Mouse (Mus musculus): ENCODE measurements around the gene Olfr1006. TPM values are rescaled to one million over a fixed set of nuclear protein-coding genes. Genes with fewer than 3 reads are reported as not detected.

The Olfr1006 gene
- polyA plus RNA-seq (2014; fragmentation: Illumina TruSeq; extraction: RNeasy Lipid Tissue Mini Kit (QIAGEN cat#74804); ENCODE audit: low read depth, low replicate concordance): not detected

GRCm38 (mm10) chr2:85678667-85679066, at the start of gene Olfr1006:
Olfr1006 (minus strand) TSS chr2:85678767.

GRCm38 (mm10) chr2:85715119-85715518, 36.6 kb upstream of the Olfr1006 start, which contains the start of gene Olfr1009:
Olfr1009 (plus strand) TSS chr2:85715419.

GRCm38 (mm10) chr2:85689131-85689530, 10.6 kb upstream of the Olfr1006 start, which contains the start of gene Olfr1008:
Olfr1008 (plus strand) TSS chr2:85689431.

GRCm38 (mm10) chr2:85664355-85664754, 14.2 kb downstream of the Olfr1006 start, which contains the start of gene Olfr154:
Olfr154 (minus strand) TSS chr2:85664455.

GRCm38 (mm10) chr2:85650604-85651003, 28.0 kb downstream of the Olfr1006 start, which contains the start of gene Olfr1002:
Olfr1002 (minus strand) TSS chr2:85650704.

Other genes starting within 250 kb of the Olfr1006 start
- not detected for gene Olfr994, start 242.3 kb downstream of the Olfr1006 start, polyA plus RNA-seq (2014; fragmentation: Illumina TruSeq; extraction: RNeasy Lipid Tissue Mini Kit (QIAGEN cat#74804); ENCODE audit: low read depth, low replicate concordance)
- not detected for gene Olfr995, start 235.1 kb downstream of the Olfr1006 start, polyA plus RNA-seq (2014; fragmentation: Illumina TruSeq; extraction: RNeasy Lipid Tissue Mini Kit (QIAGEN cat#74804); ENCODE audit: low read depth, low replicate concordance)
- 0.64 TPM for gene 4833423E24Rik, start 159.7 kb downstream of the Olfr1006 start, polyA plus RNA-seq (2014; fragmentation: Illumina TruSeq; extraction: RNeasy Lipid Tissue Mini Kit (QIAGEN cat#74804); ENCODE audit: low read depth, low replicate concordance)
- not detected for gene Olfr996, start 99.6 kb downstream of the Olfr1006 start, polyA plus RNA-seq (2014; fragmentation: Illumina TruSeq; extraction: RNeasy Lipid Tissue Mini Kit (QIAGEN cat#74804); ENCODE audit: low read depth, low replicate concordance)
- gene Olfr998, start 89.8 kb downstream of the Olfr1006 start, polyA plus RNA-seq (2014; fragmentation: Illumina TruSeq; extraction: RNeasy Lipid Tissue Mini Kit (QIAGEN cat#74804); ENCODE audit: low read depth, low replicate concordance): not detected
- not detected for gene Olfr1000, start 66.9 kb downstream of the Olfr1006 start, polyA plus RNA-seq (2014; fragmentation: Illumina TruSeq; extraction: RNeasy Lipid Tissue Mini Kit (QIAGEN cat#74804); ENCODE audit: low read depth, low replicate concordance)
- gene Olfr1002, start 28.1 kb downstream of the Olfr1006 start, polyA plus RNA-seq (2014; fragmentation: Illumina TruSeq; extraction: RNeasy Lipid Tissue Mini Kit (QIAGEN cat#74804); ENCODE audit: low read depth, low replicate concordance): not detected
- not detected for gene Olfr154, start 14.3 kb downstream of the Olfr1006 start, polyA plus RNA-seq (2014; fragmentation: Illumina TruSeq; extraction: RNeasy Lipid Tissue Mini Kit (QIAGEN cat#74804); ENCODE audit: low read depth, low replicate concordance)
- not detected for gene Olfr1008, start 10.7 kb upstream of the Olfr1006 start, polyA plus RNA-seq (2014; fragmentation: Illumina TruSeq; extraction: RNeasy Lipid Tissue Mini Kit (QIAGEN cat#74804); ENCODE audit: low read depth, low replicate concordance)
- not detected for gene Olfr1009, start 36.7 kb upstream of the Olfr1006 start, polyA plus RNA-seq (2014; fragmentation: Illumina TruSeq; extraction: RNeasy Lipid Tissue Mini Kit (QIAGEN cat#74804); ENCODE audit: low read depth, low replicate concordance)
- gene Olfr1012, start 84.0 kb upstream of the Olfr1006 start, polyA plus RNA-seq (2014; fragmentation: Illumina TruSeq; extraction: RNeasy Lipid Tissue Mini Kit (QIAGEN cat#74804); ENCODE audit: low read depth, low replicate concordance): not detected
- 0.47 TPM for gene Olfr1013, start 88.3 kb upstream of the Olfr1006 start, polyA plus RNA-seq (2014; fragmentation: Illumina TruSeq; extraction: RNeasy Lipid Tissue Mini Kit (QIAGEN cat#74804); ENCODE audit: low read depth, low replicate concordance)
- gene Olfr1014, start 93.9 kb upstream of the Olfr1006 start, polyA plus RNA-seq (2014; fragmentation: Illumina TruSeq; extraction: RNeasy Lipid Tissue Mini Kit (QIAGEN cat#74804); ENCODE audit: low read depth, low replicate concordance): not detected
- gene Olfr1015, start 103.2 kb upstream of the Olfr1006 start, polyA plus RNA-seq (2014; fragmentation: Illumina TruSeq; extraction: RNeasy Lipid Tissue Mini Kit (QIAGEN cat#74804); ENCODE audit: low read depth, low replicate concordance): not detected
- not detected for gene Olfr1016, start 123.8 kb upstream of the Olfr1006 start, polyA plus RNA-seq (2014; fragmentation: Illumina TruSeq; extraction: RNeasy Lipid Tissue Mini Kit (QIAGEN cat#74804); ENCODE audit: low read depth, low replicate concordance)
- not detected for gene Olfr1018, start 139.7 kb upstream of the Olfr1006 start, polyA plus RNA-seq (2014; fragmentation: Illumina TruSeq; extraction: RNeasy Lipid Tissue Mini Kit (QIAGEN cat#74804); ENCODE audit: low read depth, low replicate concordance)
- gene Olfr1019, start 166.7 kb upstream of the Olfr1006 start, polyA plus RNA-seq (2014; fragmentation: Illumina TruSeq; extraction: RNeasy Lipid Tissue Mini Kit (QIAGEN cat#74804); ENCODE audit: low read depth, low replicate concordance): not detected
- gene Olfr1020, start 168.3 kb upstream of the Olfr1006 start, polyA plus RNA-seq (2014; fragmentation: Illumina TruSeq; extraction: RNeasy Lipid Tissue Mini Kit (QIAGEN cat#74804); ENCODE audit: low read depth, low replicate concordance): not detected
- not detected for gene Olfr1022, start 189.8 kb upstream of the Olfr1006 start, polyA plus RNA-seq (2014; fragmentation: Illumina TruSeq; extraction: RNeasy Lipid Tissue Mini Kit (QIAGEN cat#74804); ENCODE audit: low read depth, low replicate concordance)
- not detected for gene Olfr1023, start 206.9 kb upstream of the Olfr1006 start, polyA plus RNA-seq (2014; fragmentation: Illumina TruSeq; extraction: RNeasy Lipid Tissue Mini Kit (QIAGEN cat#74804); ENCODE audit: low read depth, low replicate concordance)
- not detected for gene Olfr1024, start 226.3 kb upstream of the Olfr1006 start, polyA plus RNA-seq (2014; fragmentation: Illumina TruSeq; extraction: RNeasy Lipid Tissue Mini Kit (QIAGEN cat#74804); ENCODE audit: low read depth, low replicate concordance)
- gene Olfr1025-ps1, start 236.4 kb upstream of the Olfr1006 start, polyA plus RNA-seq (2014; fragmentation: Illumina TruSeq; extraction: RNeasy Lipid Tissue Mini Kit (QIAGEN cat#74804); ENCODE audit: low read depth, low replicate concordance): not detected
- gene Olfr1026, start 242.8 kb upstream of the Olfr1006 start, polyA plus RNA-seq (2014; fragmentation: Illumina TruSeq; extraction: RNeasy Lipid Tissue Mini Kit (QIAGEN cat#74804); ENCODE audit: low read depth, low replicate concordance): not detected